Mouse (Mus musculus): ENCODE results near the gene Vmn1r22.
A peak's percentile ranks its signal among the peaks of the same experiment; 100 is the strongest.
"Not testable (repeated sequence)": the region's sequence is repeated elsewhere in the genome, so short reads cannot be mapped to it uniquely, and the experiment has no call there.

Gene Vmn1r22

GRCm38 (mm10) chr6:57907928-57908327, at the start of gene Vmn1r22:
Gene Vmn1r22, minus strand, starts transcription at chr6:57908028.
- no peak for DNase-seq (ENCODE audit: low spot score)

- no peak for DNase-seq (ENCODE audit: low spot score)
Observed at GRCm38 (mm10) chr6:57926738-57927137, 18.9 kb upstream of the Vmn1r22 start, which contains the start of gene Vmn1r23. Gene Vmn1r23, minus strand, starts transcription at chr6:57926838.

- peak; percentile 2 for DNase-seq (ENCODE audit: low spot score)
Observed at GRCm38 (mm10) chr6:57859043-57860042, 48.5 kb downstream of the Vmn1r22 start.

GRCm38 (mm10) chr6:57851177-57851576, 56.7 kb downstream of the Vmn1r22 start:
- DNase-seq (ENCODE audit: low spot score): not testable (repeated sequence)

- no peak for DNase-seq (ENCODE audit: low spot score)
Observed at GRCm38 (mm10) chr6:57850286-57850685, 57.5 kb downstream of the Vmn1r22 start, which contains the start of gene Vmn1r21. Gene Vmn1r21, minus strand, starts transcription at chr6:57850343.
